Mouse (Mus musculus) myocyte (in vitro differentiated cells): Measurements from ENCODE around the gene Fam184b.

Source experiments
- CEBPB ChIP-seq: IDR thresholded peaks from 2 replicates; pipeline ENCODE4 v1.6.1; 2011; ENCODE audit warnings: mild to moderate bottlenecking, moderate library complexity; ENCODE audit not compliant: poor library complexity, insufficient read depth, severe bottlenecking
- E2F4 ChIP-seq: IDR thresholded peaks from one replicate; pipeline ENCODE4 v1.6.1; 2011; ENCODE audit warnings: mild to moderate bottlenecking, control low read depth, moderate library complexity; ENCODE audit not compliant: insufficient read depth
- MAX ChIP-seq: IDR thresholded peaks from one replicate; pipeline ENCODE4 v1.6.1; 2011; ENCODE audit warnings: low read depth, mild to moderate bottlenecking, control low read depth
- MYOD1 ChIP-seq, 3 experiments: IDR thresholded peaks; one replicate each; pipeline ENCODE4 v1.6.1; 2011; ENCODE audit warnings: control low read depth in 2 of 3, low read depth in 2 of 3, mild to moderate bottlenecking in 2 of 3, moderate library complexity in 1 of 3; ENCODE audit not compliant: insufficient read length in 2 of 3, control insufficient read depth in 1 of 3
- MYOG ChIP-seq, 3 experiments: IDR thresholded peaks; one replicate each; pipeline ENCODE4 v1.6.1; 2011; ENCODE audit warnings: control low read depth in 2 of 3, low read depth in 2 of 3, mild to moderate bottlenecking in 2 of 3; ENCODE audit not compliant: insufficient read length in 2 of 3, control insufficient read depth in 1 of 3, insufficient read depth in 1 of 3
- POLR2A ChIP-seq: IDR thresholded peaks from one replicate; pipeline ENCODE4 v1.6.1; 2011; ENCODE audit warnings: low read depth, mild to moderate bottlenecking, control low read depth, moderate library complexity; ENCODE audit not compliant: insufficient read length
- POLR2AphosphoS2 ChIP-seq: IDR thresholded peaks from one replicate; pipeline ENCODE4 v1.6.1; 2011; ENCODE audit warnings: low read depth, control low read depth; ENCODE audit not compliant: insufficient read length
- REST ChIP-seq: IDR thresholded peaks from one replicate; pipeline ENCODE4 v1.6.1; 2011; ENCODE audit warnings: mild to moderate bottlenecking, control low read depth, moderate library complexity; ENCODE audit not compliant: insufficient read depth, insufficient read length
- SRF ChIP-seq: IDR thresholded peaks from one replicate; pipeline ENCODE4 v1.6.1; 2011; ENCODE audit warnings: low read depth; ENCODE audit not compliant: control insufficient read depth, insufficient read length
- TCF12 ChIP-seq: IDR thresholded peaks from one replicate; pipeline ENCODE4 v1.6.1; 2011; ENCODE audit warnings: mild to moderate bottlenecking, control low read depth; ENCODE audit not compliant: poor library complexity, insufficient read depth, severe bottlenecking
- TCF3 ChIP-seq: IDR thresholded peaks from one replicate; pipeline ENCODE4 v1.6.1; 2011; ENCODE audit warnings: low read depth, control low read depth; ENCODE audit not compliant: insufficient read length

GRCm38 (mm10) chr5:45668831-45669230 lies 29.4 kb upstream of the Fam184b start:
- TF ChIP-seq POLR2A (no peak), POLR2AphosphoS2 (no peak), E2F4 (no peak), MAX (no peak), TCF12 (no peak), CEBPB (no peak), MYOG (IDR thresholded peaks at IDR 0.05; ENCODE audit: control insufficient read depth in 1 of 3, insufficient read depth in 1 of 3, insufficient read length in 2 of 3, low read depth in 2 of 3) (no peak), MYOD1 (IDR thresholded peaks at IDR 0.05; ENCODE audit: control insufficient read depth in 1 of 3, insufficient read length in 2 of 3, low read depth in 2 of 3) (no peak), TCF3 (no peak), REST (no peak), SRF (no peak)
